Mouse (Mus musculus) heart, embryonic 16.5 days (tissue): ENCODE data around the gene Rpl26. TPM values are rescaled to one million over a fixed set of nuclear protein-coding genes. Genes with fewer than 3 reads are reported as not detected.

Experiments used
- ATAC-seq: fragments of 200-750 bp; cut with Nextera tagmentation; replicated peaks from 2 replicates; pipeline ENCODE4 v1.8.0; 2017; ENCODE audit warnings: moderate number of reproducible peaks; ENCODE audit not compliant: insufficient read depth, low FRiP score; ENCODE audit errors: extremely low read depth
- H3K27ac ChIP-seq: fragments of 300-500 bp; sonication (generic); 2 replicates; pipeline ENCODE4 v1.5.1; 2014; ENCODE audit warnings: mild to moderate bottlenecking, low read length, control low read depth, moderate library complexity
- H3K27me3 ChIP-seq: fragments of 300-500 bp; sonication (generic); 2 replicates; pipeline ENCODE4 v1.6.1; 2014; ENCODE audit warnings: low read length, mixed read lengths; ENCODE audit not compliant: control insufficient read depth, insufficient read depth
- H3K36me3 ChIP-seq: fragments of 300-500 bp; sonication (generic); 2 replicates; pipeline ENCODE4 v1.6.1; 2014; ENCODE audit not compliant: control insufficient read depth, insufficient read depth
- H3K4me1 ChIP-seq: fragments of 300-500 bp; sonication (generic); 2 replicates; pipeline ENCODE4 v1.6.1; 2014; ENCODE audit warnings: low read length, mixed read lengths; ENCODE audit not compliant: control insufficient read depth, insufficient read depth
- H3K4me2 ChIP-seq: fragments of 300-500 bp; sonication (generic); 2 replicates; pipeline ENCODE4 v1.6.1; 2014; ENCODE audit warnings: low read depth, mild to moderate bottlenecking, control low read depth, low read length
- H3K4me3 ChIP-seq: fragments of 300-500 bp; sonication (generic); 2 replicates; pipeline ENCODE4 v1.5.1; 2014; ENCODE audit warnings: mild to moderate bottlenecking, control low read depth, low read length
- H3K9ac ChIP-seq: fragments of 300-500 bp; sonication (generic); 2 replicates; pipeline ENCODE4 v1.6.1; 2014; ENCODE audit warnings: low read length, control low read depth
- H3K9me3 ChIP-seq: fragments of 300-500 bp; sonication (generic); replicated peaks from 2 replicates; pipeline ENCODE4 v1.6.1; 2016; ENCODE audit warnings: low read length; ENCODE audit not compliant: control insufficient read depth
- WGBS: fragments of 180-500 bp; shearing (Covaris S2); extraction: QIAGEN DNeasy Blood & Tissue Kit; methylation state at CpG from one replicate; pipeline ENCODE4 v1.1.7; 2014; 5-methylcytosine and 5-hydroxymethylcytosine counted together
- polyA plus RNA-seq: library from polyadenylated mRNA; unstranded; fragments of >200 nt; fragmentation: Nextera tagmentation; extraction: Ambion mirVana; gene quantifications from 2 replicates; pipeline ENCODE4 v1.2.1, GENCODE M21; 2015

Rpl26 gene
- polyA plus RNA-seq, result 505 and 551 TPM in 2 replicates

GRCm38 (mm10) chr11:68901351-68902046 is at the start of gene Rpl26:
Rpl26 (plus strand) TSS chr11:68901583.
- ATAC-seq, result peak; percentile 82
- H3K4me3 ChIP-seq, result peak within 1 kb of the TSS; percentile 98

GRCm38 (mm10) chr11:68851644-68852485 is 49.5 kb upstream of the Rpl26 start:
- peak overlapping the region; percentile 88 for H3K4me2 ChIP-seq
- 2% methylated on average over 13 of the region's 13 CpGs for WGBS
- no peak for ATAC-seq

More at GRCm38 (mm10) chr11:68901351-68902046, at the start of gene Rpl26:
- H3K4me1 ChIP-seq, result peaks cover 9% of the 10 kb centered on the region
- H3K9me3 ChIP-seq, result no peaks in the 10 kb centered on the region
- WGBS, result under 1% methylated on average over 52 of the region's 52 CpGs
- H3K27me3 ChIP-seq, result peaks cover 3% of the 10 kb centered on the region; the same call in 1 of the 2 replicates
- peak within 1 kb of the TSS; percentile 94 for H3K9ac ChIP-seq
- H3K4me2 ChIP-seq, result peak within 1 kb of the TSS; percentile 79
- H3K36me3 ChIP-seq, result peaks cover 34% of the 10 kb centered on the region
- peak within 1 kb of the TSS; percentile 87 for H3K27ac ChIP-seq

DNA sequence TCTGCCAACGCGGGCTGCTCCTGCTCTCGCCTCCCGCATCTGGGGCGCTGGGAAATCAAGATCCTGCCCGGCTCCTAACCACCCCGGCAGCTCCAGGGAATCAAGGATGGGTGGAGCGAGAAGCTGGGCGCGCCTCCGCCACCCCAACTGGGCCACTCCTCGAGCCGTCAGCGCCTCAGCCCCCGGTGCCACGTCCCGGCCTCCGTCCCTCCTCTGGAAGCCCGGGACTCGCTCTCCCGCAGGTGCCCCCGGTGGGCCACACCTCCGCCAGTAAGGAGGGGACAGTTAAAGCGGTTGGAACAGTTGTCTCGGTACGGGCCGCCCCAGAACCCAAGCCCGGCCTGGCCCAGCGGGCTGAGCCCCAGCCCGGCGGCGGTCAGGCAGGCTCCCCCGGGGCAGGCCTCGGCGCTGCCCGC is 48.9 kb upstream of the Rpl26 start:
- Histone ChIP-seq H3K9ac (peak overlapping the region; percentile 93), H3K4me1 (peaks cover 21% of the 10 kb centered on the region), H3K4me2 (peak overlapping the region; percentile 88), H3K9me3 (no peaks in the 10 kb centered on the region), H3K4me3 (peak overlapping the region; percentile 84), H3K27me3 (no peaks in the 10 kb centered on the region), H3K27ac (peak overlapping the region; percentile 97), H3K36me3 (no peaks in the 10 kb centered on the region)
- ATAC-seq, result peak; percentile 57
- 0% methylated on average over 35 of the region's 36 CpGs for WGBS

More at GRCm38 (mm10) chr11:68851644-68852485, 49.5 kb upstream of the Rpl26 start:
- no peaks in the 10 kb centered on the region for H3K27me3 ChIP-seq
- H3K4me1 ChIP-seq, result peaks cover 24% of the 10 kb centered on the region
- H3K9ac ChIP-seq, result peak overlapping the region; percentile 93
- peak overlapping the region; percentile 97 for H3K27ac ChIP-seq
- no peaks in the 10 kb centered on the region for H3K9me3 ChIP-seq
- peak overlapping the region; percentile 84 for H3K4me3 ChIP-seq
- no peaks in the 10 kb centered on the region for H3K36me3 ChIP-seq

DNA sequence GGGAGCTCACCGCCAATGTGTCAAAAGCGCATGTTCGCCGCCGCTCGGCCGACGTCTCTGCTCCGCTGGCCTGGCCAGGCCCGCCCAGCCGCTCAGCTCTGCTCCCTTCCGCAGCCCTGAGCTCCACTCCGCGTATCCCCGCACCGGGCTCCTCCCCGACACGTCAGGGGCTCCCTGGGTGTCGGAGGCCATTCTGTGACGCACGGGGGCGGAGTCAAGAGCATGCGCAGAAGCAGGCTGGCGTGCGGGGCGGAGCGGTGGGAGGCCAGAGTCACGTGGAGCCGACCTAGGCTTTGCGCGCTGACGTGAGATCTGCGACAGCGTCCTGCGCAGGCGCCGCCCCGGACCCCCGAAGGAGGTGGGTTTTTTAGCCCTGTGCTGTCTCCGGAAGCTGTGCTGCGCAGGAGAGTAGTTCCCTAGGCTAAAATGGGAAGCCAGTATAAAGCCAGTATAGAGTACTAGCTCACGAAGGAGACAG is 48.4 kb upstream of the Rpl26 start:
- 0% methylated on average over 40 of the region's 42 CpGs for WGBS
- Histone ChIP-seq H3K27ac (peak overlapping the region; percentile 97), H3K4me2 (peak overlapping the region; percentile 88), H3K4me3 (peak overlapping the region; percentile 84), H3K27me3 (no peaks in the 10 kb centered on the region), H3K9me3 (no peaks in the 10 kb centered on the region), H3K4me1 (peaks cover 18% of the 10 kb centered on the region), H3K9ac (peak overlapping the region; percentile 93), H3K36me3 (no peaks in the 10 kb centered on the region)
- peak; percentile 98 for ATAC-seq

DNA sequence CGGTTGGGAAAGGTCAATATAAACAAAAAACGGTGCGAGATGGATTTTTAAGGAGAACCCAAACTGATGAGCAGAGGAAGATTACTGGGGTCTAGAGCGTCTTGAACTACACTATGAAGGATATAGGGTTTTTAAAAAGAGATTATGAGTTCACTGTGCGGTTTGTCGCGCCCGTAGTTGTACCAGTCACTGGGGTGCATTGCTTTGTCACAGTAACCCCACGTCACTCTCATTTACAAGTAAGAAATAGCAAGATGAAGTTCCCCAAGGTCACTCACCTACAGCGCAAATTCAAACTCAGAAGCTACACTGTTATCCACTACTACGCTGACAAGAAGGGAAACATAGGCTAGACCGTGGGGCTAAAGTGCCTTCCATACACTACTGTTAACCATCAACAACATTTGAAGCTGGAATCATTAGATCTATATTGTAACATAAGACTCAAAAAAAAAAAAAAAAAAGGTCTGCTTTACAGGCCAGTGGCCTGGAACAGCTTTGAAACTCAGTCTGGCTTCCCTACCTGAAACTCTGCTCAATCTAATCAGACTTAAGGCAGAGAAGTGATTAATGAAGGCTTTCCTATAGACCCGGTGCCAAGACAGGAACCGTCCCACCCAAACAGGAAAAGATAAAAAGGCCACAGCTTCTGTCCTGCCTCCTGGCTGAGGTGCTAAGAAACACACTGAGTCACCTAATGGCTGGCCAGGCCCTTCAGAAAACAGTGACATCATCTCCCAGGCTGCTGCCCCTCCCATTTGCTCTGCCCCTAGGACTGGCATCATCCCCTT is 47.6 kb upstream of the Rpl26 start:
- no peak for ATAC-seq
- Histone ChIP-seq H3K4me1 (peaks cover 17% of the 10 kb centered on the region), H3K4me2 (peak overlapping the region; percentile 80), H3K36me3 (no peaks in the 10 kb centered on the region), H3K27me3 (no peaks in the 10 kb centered on the region), H3K27ac (peak overlapping the region; percentile 92), H3K4me3 (peak overlapping the region; percentile 56), H3K9me3 (no peaks in the 10 kb centered on the region), H3K9ac (peak overlapping the region; percentile 76)
- WGBS, result 31% methylated on average over 14 of the region's 14 CpGs

DNA sequence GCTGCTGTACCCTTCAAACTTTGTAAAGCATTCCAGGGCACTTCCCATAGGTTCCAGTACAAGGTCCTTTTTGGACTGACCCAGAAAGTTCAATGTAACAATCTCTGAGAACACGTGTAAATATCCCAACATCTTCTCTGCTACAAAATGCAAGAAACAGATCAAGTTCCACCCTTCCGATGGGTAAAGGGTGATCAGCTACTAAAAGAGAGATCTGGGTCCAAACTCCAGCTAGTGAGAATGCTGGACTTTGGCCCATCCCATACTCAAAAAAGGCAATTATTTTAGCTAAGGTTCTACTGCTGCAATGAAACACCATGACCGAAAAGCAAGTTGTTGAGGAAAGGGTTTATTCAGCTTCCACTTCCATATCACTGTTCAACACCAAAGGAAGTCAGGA is 46.8 kb upstream of the Rpl26 start:
- Histone ChIP-seq H3K9ac (no peak overlapping the region), H3K4me2 (no peak overlapping the region), H3K27ac (peak overlapping the region; percentile 53), H3K9me3 (no peaks in the 10 kb centered on the region), H3K4me1 (peaks cover 17% of the 10 kb centered on the region), H3K27me3 (no peaks in the 10 kb centered on the region), H3K4me3 (no peak overlapping the region), H3K36me3 (no peaks in the 10 kb centered on the region)
- WGBS, result 78% methylated on average over 3 of the region's 3 CpGs
- no peak for ATAC-seq

- Histone ChIP-seq H3K4me2 (no peak overlapping the region), H3K9me3 (no peaks in the 10 kb centered on the region), H3K36me3 (no peaks in the 10 kb centered on the region), H3K27me3 (no peaks in the 10 kb centered on the region), H3K4me3 (no peak overlapping the region), H3K4me1 (peaks cover 5% of the 10 kb centered on the region), H3K9ac (no peak overlapping the region), H3K27ac (no peak overlapping the region)
- no peak for ATAC-seq
- 78% methylated on average over 3 of the region's 3 CpGs for WGBS
Measured at GRCm38 (mm10) chr11:68857329-68857728, 44.1 kb upstream of the Rpl26 start.

DNA sequence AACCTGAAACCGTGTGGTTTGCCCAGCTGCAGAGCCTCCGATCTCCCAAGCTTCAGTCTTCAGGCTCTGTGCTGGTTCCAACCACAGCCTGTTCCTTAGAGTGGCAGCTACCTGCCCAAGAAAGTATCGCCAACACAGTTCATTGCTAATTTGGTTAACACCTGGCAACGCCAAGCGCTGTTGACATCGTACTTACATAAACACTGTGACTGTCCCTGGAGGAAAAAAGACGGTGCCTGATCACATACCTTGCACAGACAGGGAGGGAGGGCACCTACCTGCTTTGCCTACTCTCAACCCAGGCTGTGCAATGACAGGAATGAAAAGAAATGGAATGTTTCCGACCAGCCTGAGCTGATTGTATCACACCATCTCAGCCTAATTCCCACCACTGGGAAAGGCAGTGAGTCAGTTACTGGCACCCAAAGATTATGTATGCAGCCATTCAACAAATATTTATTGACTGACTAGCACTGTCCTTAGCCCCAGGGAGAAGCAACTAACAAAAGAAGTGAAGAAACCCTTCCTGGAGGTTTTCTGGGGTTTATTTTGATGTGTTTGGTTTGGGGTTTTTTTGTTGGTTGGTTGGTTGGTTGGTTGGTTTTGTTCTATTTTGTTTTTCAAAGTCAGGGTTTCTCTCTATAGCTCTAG is 41.3 kb upstream of the Rpl26 start:
- H3K27me3 ChIP-seq, result no peaks in the 10 kb centered on the region
- no peaks in the 10 kb centered on the region for H3K9me3 ChIP-seq
- no peak overlapping the region for H3K9ac ChIP-seq
- WGBS, result 75% methylated on average over 8 of the region's 8 CpGs
- no peak overlapping the region for H3K27ac ChIP-seq
- no peaks in the 10 kb centered on the region for H3K36me3 ChIP-seq
- H3K4me3 ChIP-seq, result no peak overlapping the region
- H3K4me1 ChIP-seq, result peaks cover 19% of the 10 kb centered on the region
- no peak for ATAC-seq
- H3K4me2 ChIP-seq, result no peak overlapping the region
